Mouse (Mus musculus) heart, postnatal 14 days (tissue): ENCODE measurements around the gene Kat6b. TPM values are rescaled to one million over a fixed set of nuclear protein-coding genes. Genes with fewer than 3 reads are reported as not detected.
"Not testable (repeated sequence)": the region's sequence is repeated elsewhere in the genome, so short reads cannot be mapped to it uniquely, and the experiment has no call there.

ENCODE experiments used
- DNase-seq, 2 experiments: peaks; one replicate each; pipeline ENCODE4 v3.0.0; 2021 to 2022
- intact Hi-C: fragments of 180-260 bp; cut with DNase I; formaldehyde crosslinking; loops from one replicate; pipeline ENCODE4 v1.15.1; 2025
- long read RNA-seq, 2 experiments: library from polyadenylated mRNA; stranded (forward); transcript quantifications; one replicate each; pipeline ENCODE4 v2.0.0; 2021
- total RNA-seq, 2 experiments: library from RNA; stranded (reverse); gene quantifications; 2 replicates each; pipeline ENCODE4 v1.2.3; 2021

Gene Kat6b
- 10 to 100 TPM; 33.5 to 38.4 TPM for total RNA-seq
- long read RNA-seq, experiment 1, partial matches to known transcripts = 0 of 2 reads
- long read RNA-seq, experiment 1, other reads (novel, unspliced or antisense) = 2 of 2 reads
- long read RNA-seq, experiment 2, partial matches to known transcripts = 1 of 5 reads
- long read RNA-seq, experiment 2, other reads (novel, unspliced or antisense) = 4 of 5 reads

GRCm38 (mm10) chr14:21481231-21481630 lies at the start of gene Kat6b:
Gene Kat6b, plus strand, starts transcription at chr14:21481434.
- intact Hi-C loops = no loop called here
- no peak for DNase-seq

- no peak for DNase-seq
- intact Hi-C loops = no loop called here
Observed at GRCm38 (mm10) chr14:21433415-21433814, 47.8 kb upstream of the Kat6b start.

- no peak for DNase-seq
- intact Hi-C loops = no loop called here
Observed at GRCm38 (mm10) chr14:21433995-21434394, 47.2 kb upstream of the Kat6b start.

- DNase-seq = no peak
Observed at GRCm38 (mm10) chr14:21434686-21435085, 46.5 kb upstream of the Kat6b start.

GRCm38 (mm10) chr14:21439785-21440184 lies 41.4 kb upstream of the Kat6b start:
- no peak for DNase-seq
- intact Hi-C loops = no loop called here

More at GRCm38 (mm10) chr14:21434686-21435085, 46.5 kb upstream of the Kat6b start:
- intact Hi-C loops = no loop called here

GRCm38 (mm10) chr14:21440526-21440925 lies 40.7 kb upstream of the Kat6b start:
- no peak for DNase-seq
- intact Hi-C loops = no loop called here

- DNase-seq = no peak
- intact Hi-C loops = no loop called here
Observed at GRCm38 (mm10) chr14:21441772-21442533, 39.3 kb upstream of the Kat6b start.

GRCm38 (mm10) chr14:21452581-21452980 lies 28.7 kb upstream of the Kat6b start:
- DNase-seq = peak; percentile 20 to 25
- intact Hi-C loops = no loop called here

- DNase-seq = no peak
- intact Hi-C loops = no loop called here
Observed at GRCm38 (mm10) chr14:21453896-21454295, 27.3 kb upstream of the Kat6b start.

GRCm38 (mm10) chr14:21455654-21456350 lies 25.4 kb upstream of the Kat6b start:
- no peak for DNase-seq
- intact Hi-C loops = no loop called here

- DNase-seq = no peak
- intact Hi-C loops = no loop called here
Observed at GRCm38 (mm10) chr14:21456526-21456925, 24.7 kb upstream of the Kat6b start.

GRCm38 (mm10) chr14:21457876-21458275 lies 23.4 kb upstream of the Kat6b start:
- intact Hi-C loops = no loop called here
- DNase-seq = no peak

GRCm38 (mm10) chr14:21458696-21459095 lies 22.5 kb upstream of the Kat6b start:
- DNase-seq = no peak
- intact Hi-C loops = no loop called here

- DNase-seq = no peak
- intact Hi-C loops = no loop called here
Observed at GRCm38 (mm10) chr14:21459163-21459562, 22.1 kb upstream of the Kat6b start.

GRCm38 (mm10) chr14:21462398-21462797 lies 18.8 kb upstream of the Kat6b start:
- intact Hi-C loops = no loop called here
- DNase-seq = no peak

GRCm38 (mm10) chr14:21463117-21463712 lies 18.0 kb upstream of the Kat6b start:
- DNase-seq = no peak
- intact Hi-C loops = no loop called here

- no peak for DNase-seq
- intact Hi-C loops = no loop called here
Observed at GRCm38 (mm10) chr14:21470386-21470785, 10.8 kb upstream of the Kat6b start.

GRCm38 (mm10) chr14:21471975-21472374 lies 9.3 kb upstream of the Kat6b start:
- DNase-seq = no peak
- intact Hi-C loops = no loop called here

GRCm38 (mm10) chr14:21474593-21475132 lies 6.6 kb upstream of the Kat6b start:
- DNase-seq, intact Hi-C loops: not testable (repeated sequence)

GRCm38 (mm10) chr14:21477181-21477580 lies 4.1 kb upstream of the Kat6b start:
- intact Hi-C loops = no loop called here
- no peak for DNase-seq

- intact Hi-C loops = no loop called here
- no peak for DNase-seq
Observed at GRCm38 (mm10) chr14:21479566-21479965, 1.7 kb upstream of the Kat6b start.
